Comparison of ENCODE assay signal across 7 mouse cellular contexts in the genomic region with DNA sequence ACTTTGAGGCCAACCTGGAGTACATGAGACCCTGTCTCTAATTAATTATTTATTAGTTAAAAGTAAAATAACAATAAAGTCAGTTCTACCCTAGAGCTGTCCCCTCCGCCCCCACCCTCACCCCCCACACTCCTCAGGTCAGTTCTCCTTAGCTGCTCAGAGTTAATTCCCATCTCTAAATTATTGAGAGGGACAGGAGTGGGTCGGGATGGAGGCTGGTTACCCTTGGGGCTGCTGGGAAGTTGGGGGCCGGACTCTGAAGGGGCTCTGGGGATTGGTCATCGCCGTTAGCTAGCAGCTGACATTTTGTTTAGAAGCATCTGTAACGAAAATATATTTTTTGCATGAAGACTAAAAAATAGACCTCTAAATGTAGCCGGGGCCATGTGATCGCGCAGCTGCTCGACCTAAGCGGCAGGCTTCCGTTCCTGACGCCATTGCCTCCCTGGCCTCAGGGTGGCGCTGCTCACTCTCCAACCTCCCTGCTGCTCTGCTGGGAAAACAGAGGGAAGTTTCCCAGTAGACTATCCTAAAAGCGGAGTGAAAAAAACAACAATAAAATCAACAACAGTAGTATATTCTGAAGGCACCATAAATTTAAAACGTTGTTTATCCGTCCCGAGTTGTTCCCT. TPM values are rescaled to one million over a fixed set of nuclear protein-coding genes. Genes with fewer than 3 reads are reported as not detected.
A peak's percentile ranks its signal among the peaks of the same experiment; 100 is the strongest.
DNase-seq lines count a peak whose midpoint lies in the region; ATAC-seq lines count a peak whose summit lies in the region.

No protein-coding gene starts in this region.

- intact Hi-C loops in left cerebral cortex, postnatal 25 days (cut with DNase I): loop anchor here (1.0 to 2.0 kb wide), 2 partner anchors 55 to 103 kb away; no protein-coding TSS in a partner anchor

- peak; percentile 52 for ATAC-seq in inflammation-experienced regulatory T-cells, adult 6 months
- peak; percentile 79 for ATAC-seq in megakaryocyte-erythroid progenitor cell, adult 5-6 weeks (replicated peaks; ENCODE audit: low FRiP score, low TSS enrichment, poor library complexity, severe bottlenecking)

- peak; percentile 89 for DNase-seq in adrenal gland, postnatal 10 days
- peak; percentile 90 for DNase-seq in embryo, embryonic 10 days (ENCODE audit: low spot score)
- DNase-seq in gastrocnemius, postnatal 25 days: peak; percentile 36
- DNase-seq in left cerebral cortex, postnatal 25 days (ENCODE audit: low spot score in 2 of 2): peak; percentile 74 to 79
- DNase-seq in right cerebral cortex, postnatal 36 days (ENCODE audit: low spot score in 2 of 2): peak; percentile 36 to 45

RNA-seq across cellular contexts. Expression of gene Abhd2, which starts 26.8 kb away (rescaled TPM):
- 100 to 1,000 TPM; 247 to 382 TPM for total RNA-seq in adrenal gland, postnatal 10 days (2021)
- 1 to 10 TPM; 6.1 to 7.1 TPM for total RNA-seq in gastrocnemius, postnatal 25 days (2021)
- 10 to 100 TPM; 16.0 to 35.6 (median 29.9) TPM for polyA plus RNA-seq in inflammation-experienced regulatory T-cells, adult 6 months (2017; shearing (Covaris generic))
- 100 to 1,000 TPM; 103 to 120 TPM for total RNA-seq in left cerebral cortex, postnatal 25 days (2021)
- total RNA-seq in megakaryocyte-erythroid progenitor cell, adult 5-6 weeks (2014; fragmentation: Nextera tagmentation): 23.6 and 25.4 TPM in 2 replicates
- 13.0 and 13.9 TPM in 2 replicates for total RNA-seq in megakaryocyte-erythroid progenitor cell, adult 5-6 weeks (2017)

Comparison
In these comparisons a context has a peak if more than half of its experiments do, and no peak if none do; other contexts are left out.
1. Peak in every context shown above with its lines: DNase-seq and ATAC-seq.
2. DNase-seq: peak in every context shown above with its lines; median percentile 90 in embryo, embryonic 10 days; 89 in adrenal gland, postnatal 10 days; 76 in left cerebral cortex, postnatal 25 days; 40 in right cerebral cortex, postnatal 36 days; 36 in gastrocnemius, postnatal 25 days.